Mouse (Mus musculus) cerebellum, postnatal 25 days (tissue): Measurements from ENCODE around the gene Bcr.
A peak's percentile ranks its signal among the peaks of the same experiment; 100 is the strongest.

Experiments
- DNase-seq, 2 experiments: peaks; one replicate each; pipeline ENCODE4 v3.0.0; 2021; ENCODE audit warnings: mixed read lengths in 2 of 2

Gene Bcr

GRCm38 (mm10) chr10:75134861-75135517, 74.6 kb downstream of the Bcr start:
- peak; percentile 68 to 82 for DNase-seq

- DNase-seq = peak in 1 of 2 experiments; percentile 28
Observed at GRCm38 (mm10) chr10:75135518-75136162, 75.2 kb downstream of the Bcr start.

- DNase-seq = peak; percentile 56 to 67
Observed at GRCm38 (mm10) chr10:75137148-75137547, 76.8 kb downstream of the Bcr start.

GRCm38 (mm10) chr10:75145221-75145620, 84.8 kb downstream of the Bcr start:
- no peak for DNase-seq

- DNase-seq = no peak
Observed at GRCm38 (mm10) chr10:75146001-75146400, 85.6 kb downstream of the Bcr start.

GRCm38 (mm10) chr10:75146619-75147018, 86.2 kb downstream of the Bcr start:
- DNase-seq = no peak

GRCm38 (mm10) chr10:75148295-75148694, 87.9 kb downstream of the Bcr start:
- no peak for DNase-seq

GRCm38 (mm10) chr10:75150361-75150760, 90.0 kb downstream of the Bcr start:
- no peak for DNase-seq

GRCm38 (mm10) chr10:75151311-75151710, 90.9 kb downstream of the Bcr start:
- DNase-seq = peak; percentile 74 to 84

- DNase-seq = no peak
Observed at GRCm38 (mm10) chr10:75156835-75157234, 96.4 kb downstream of the Bcr start.

GRCm38 (mm10) chr10:75157713-75158112, 97.3 kb downstream of the Bcr start:
- DNase-seq = no peak

GRCm38 (mm10) chr10:75158356-75158755, 98.0 kb downstream of the Bcr start:
- DNase-seq = no peak

- peak in 1 of 2 experiments; percentile 29 for DNase-seq
Observed at GRCm38 (mm10) chr10:75160171-75160900, 99.9 kb downstream of the Bcr start.

GRCm38 (mm10) chr10:75165825-75166481, 105.6 kb downstream of the Bcr start:
- DNase-seq = no peak

GRCm38 (mm10) chr10:75166601-75167000, 106.2 kb downstream of the Bcr start:
- no peak for DNase-seq

GRCm38 (mm10) chr10:75170207-75170850, 109.9 kb downstream of the Bcr start:
- no peak for DNase-seq

- DNase-seq = no peak
Observed at GRCm38 (mm10) chr10:75173056-75173455, 112.7 kb downstream of the Bcr start.

GRCm38 (mm10) chr10:75173712-75174111, 113.3 kb downstream of the Bcr start:
- no peak for DNase-seq

GRCm38 (mm10) chr10:75176494-75176893, 116.1 kb downstream of the Bcr start:
- DNase-seq = no peak

GRCm38 (mm10) chr10:75178911-75179310, 118.5 kb downstream of the Bcr start:
- DNase-seq = no peak

GRCm38 (mm10) chr10:75182151-75182774, 121.9 kb downstream of the Bcr start:
- peak; percentile 81 to 85 for DNase-seq

- no peak for DNase-seq
Observed at GRCm38 (mm10) chr10:75184826-75185225, 124.4 kb downstream of the Bcr start.
